Mouse (Mus musculus) hindbrain, embryonic 12.5 days (tissue): ENCODE measurements at regions not wholly inside any gene's neighbourhood (a gene's known extent, or its start where the extent isn't known, plus 50 kb on each side); places are given as distances from the start of the nearest gene placed in this dataset.

Source experiments
- ATAC-seq: fragments of 200-750 bp; cut with Nextera tagmentation; 2 replicates; pipeline ENCODE4 v1.8.0; 2017; ENCODE audit warnings: moderate TSS enrichment; ENCODE audit not compliant: low FRiP score
- H3K27ac ChIP-seq: fragments of 300-500 bp; sonication (generic); 2 replicates; pipeline ENCODE4 v1.5.1; 2016; ENCODE audit warnings: mild to moderate bottlenecking
- H3K27me3 ChIP-seq: fragments of 300-500 bp; sonication (generic); 2 replicates; pipeline ENCODE4 v1.6.1; 2016; ENCODE audit warnings: mild to moderate bottlenecking
- H3K36me3 ChIP-seq: fragments of 300-500 bp; sonication (generic); 2 replicates; pipeline ENCODE4 v1.6.1; 2016; ENCODE audit warnings: mild to moderate bottlenecking
- H3K4me1 ChIP-seq: fragments of 300-500 bp; sonication (generic); 2 replicates; pipeline ENCODE4 v1.6.1; 2016
- H3K4me2 ChIP-seq: fragments of 300-500 bp; sonication (generic); replicated peaks from 2 replicates; pipeline ENCODE4 v1.6.1; 2016; ENCODE audit warnings: mild to moderate bottlenecking
- H3K4me3 ChIP-seq: fragments of 300-500 bp; sonication (generic); 2 replicates; pipeline ENCODE4 v1.5.1; 2016; ENCODE audit warnings: mild to moderate bottlenecking
- H3K9ac ChIP-seq: fragments of 300-500 bp; sonication (generic); 2 replicates; pipeline ENCODE4 v1.6.1; 2016; ENCODE audit warnings: mild to moderate bottlenecking, moderate library complexity
- H3K9me3 ChIP-seq: fragments of 300-500 bp; sonication (generic); replicated peaks from 2 replicates; pipeline ENCODE4 v1.6.1; 2016; ENCODE audit warnings: mild to moderate bottlenecking
- WGBS: fragments of 180-500 bp; shearing (Covaris S2); methylation state at CpG from one replicate; pipeline ENCODE4 v1.1.7; 2016; 5-methylcytosine and 5-hydroxymethylcytosine counted together

DNA sequence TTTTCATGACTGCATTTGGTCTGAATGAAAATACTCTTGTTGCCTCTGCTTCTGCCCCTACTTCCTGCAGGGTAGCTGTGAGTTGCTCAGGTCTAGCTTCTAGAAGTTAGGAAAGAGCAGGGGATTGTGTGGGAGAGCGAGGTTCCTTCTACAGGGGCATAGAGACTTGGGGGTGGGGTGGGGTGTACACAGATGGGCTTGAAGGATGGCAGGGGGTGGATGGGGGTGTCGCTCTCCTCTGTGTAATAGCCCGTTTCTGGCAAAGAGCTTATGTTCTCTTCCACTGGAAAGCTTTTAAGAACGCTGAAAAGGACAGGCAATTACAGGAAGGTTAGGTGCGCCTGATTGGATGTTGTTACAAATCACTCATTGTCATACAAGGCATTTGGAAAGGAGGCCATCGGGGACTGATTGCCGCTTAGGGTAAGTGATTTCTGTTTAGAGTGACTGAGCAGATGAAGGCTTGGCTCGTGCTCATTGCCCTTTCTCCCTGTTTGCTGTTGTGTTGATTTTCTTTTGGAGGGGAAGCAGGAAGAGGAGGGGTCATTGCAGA, 629.3 kb upstream of the Fam160b2 start:
- WGBS: 73% methylated on average over 8 of the region's 8 CpGs
- ATAC-seq: no peak
- no peak overlapping the region for H3K9ac ChIP-seq

DNA sequence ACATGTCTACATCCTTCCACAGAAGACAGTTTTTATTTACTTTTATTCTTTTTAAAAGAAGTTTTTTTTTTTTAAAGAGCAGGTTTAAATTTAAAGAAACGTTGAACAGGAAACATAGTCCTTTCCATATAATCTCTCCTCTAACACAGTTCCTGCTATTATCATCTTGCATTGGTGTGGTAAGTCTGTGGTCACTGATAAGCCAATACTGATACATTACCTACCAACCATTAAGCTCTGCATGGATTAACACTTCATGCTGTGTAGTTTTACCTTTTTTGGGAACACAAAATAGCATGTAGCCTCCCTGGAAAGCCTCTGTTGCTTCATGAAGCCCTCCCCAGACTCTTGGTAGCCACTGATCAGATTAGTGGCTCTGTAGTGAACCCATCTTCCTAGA, 617.4 kb upstream of the Fam160b2 start:
- no peaks in the 10 kb centered on the region for H3K4me1 ChIP-seq
- no peak for ATAC-seq
- H3K36me3 ChIP-seq: no peaks in the 10 kb centered on the region
- H3K4me3 ChIP-seq: no peak overlapping the region
- H3K9me3 ChIP-seq: no peaks in the 10 kb centered on the region
- 79% methylated on average over 1 of the region's 1 CpGs for WGBS
- H3K27ac ChIP-seq: no peak overlapping the region
- H3K9ac ChIP-seq: no peak overlapping the region
- no peaks in the 10 kb centered on the region for H3K27me3 ChIP-seq
- no peak overlapping the region for H3K4me2 ChIP-seq

More for the DNA sequence above, 629.3 kb upstream of the Fam160b2 start:
- no peaks in the 10 kb centered on the region for H3K36me3 ChIP-seq
- no peaks in the 10 kb centered on the region for H3K4me1 ChIP-seq
- no peak overlapping the region for H3K4me3 ChIP-seq
- H3K27me3 ChIP-seq: no peaks in the 10 kb centered on the region
- H3K9me3 ChIP-seq: no peaks in the 10 kb centered on the region
- H3K27ac ChIP-seq: no peak overlapping the region
- no peak overlapping the region for H3K4me2 ChIP-seq

DNA sequence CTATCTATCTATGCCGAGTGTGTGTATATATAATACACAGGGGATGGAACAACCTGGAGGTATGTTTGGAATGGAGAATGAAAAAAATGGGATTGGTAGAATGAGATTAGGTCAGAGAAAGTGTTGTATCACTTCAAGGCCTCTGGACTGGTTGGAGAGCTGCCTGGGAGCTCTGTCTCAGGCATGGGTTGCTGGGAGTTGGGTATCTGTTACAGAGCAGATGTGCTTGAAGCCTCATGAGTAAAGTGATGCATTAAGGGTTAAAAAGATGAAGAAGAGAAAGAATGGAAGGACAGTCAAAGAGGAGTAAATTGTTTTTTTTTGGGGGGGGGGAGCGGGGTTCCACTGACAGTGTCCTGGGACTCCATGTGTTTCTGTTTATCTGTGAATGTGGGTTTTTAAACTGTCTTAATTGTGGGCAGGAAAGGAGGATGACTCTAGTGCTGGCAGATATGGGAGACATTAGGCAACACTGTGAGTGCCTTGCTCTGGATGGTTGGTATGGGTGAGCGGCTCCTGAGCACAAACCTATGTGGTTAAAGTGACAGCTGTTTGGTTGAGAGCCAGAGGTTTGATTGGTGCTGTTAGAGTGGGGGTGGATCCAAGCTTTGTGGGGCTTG, 611.8 kb upstream of the Fam160b2 start:
- H3K4me1 ChIP-seq: no peaks in the 10 kb centered on the region
- H3K9ac ChIP-seq: no peak overlapping the region
- H3K4me2 ChIP-seq: no peak overlapping the region
- no peak overlapping the region for H3K4me3 ChIP-seq
- no peak for ATAC-seq
- H3K27me3 ChIP-seq: no peaks in the 10 kb centered on the region
- no peak overlapping the region for H3K27ac ChIP-seq
- WGBS: 89% methylated on average over 3 of the region's 3 CpGs
- H3K9me3 ChIP-seq: no peaks in the 10 kb centered on the region
- no peaks in the 10 kb centered on the region for H3K36me3 ChIP-seq

DNA sequence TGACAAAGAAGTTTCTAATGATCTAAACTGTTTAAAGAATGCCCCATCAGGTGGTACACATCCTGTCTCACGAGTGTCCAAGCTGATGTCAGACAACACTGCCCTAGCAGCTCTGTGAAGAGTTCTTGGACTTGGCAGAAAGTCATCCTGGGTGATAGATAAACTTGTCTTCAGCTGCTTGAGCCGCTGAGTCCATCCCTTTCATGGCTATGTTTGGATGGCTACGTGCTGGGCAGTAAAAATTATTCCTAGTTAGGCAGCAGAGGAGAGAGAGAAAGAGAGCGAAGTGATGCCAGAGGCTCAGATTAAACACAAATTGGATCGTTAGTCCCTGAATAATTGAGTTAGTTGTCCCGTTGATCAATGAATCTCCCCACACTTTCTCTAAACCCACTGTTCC, 603.8 kb upstream of the Fam160b2 start:
- H3K36me3 ChIP-seq: no peaks in the 10 kb centered on the region
- no peak overlapping the region for H3K4me2 ChIP-seq
- no peaks in the 10 kb centered on the region for H3K9me3 ChIP-seq
- 82% methylated on average over 6 of the region's 6 CpGs for WGBS
- no peak overlapping the region for H3K9ac ChIP-seq
- ATAC-seq: no peak
- H3K4me1 ChIP-seq: no peaks in the 10 kb centered on the region
- H3K27ac ChIP-seq: no peak overlapping the region
- H3K4me3 ChIP-seq: no peak overlapping the region
- no peaks in the 10 kb centered on the region for H3K27me3 ChIP-seq

DNA sequence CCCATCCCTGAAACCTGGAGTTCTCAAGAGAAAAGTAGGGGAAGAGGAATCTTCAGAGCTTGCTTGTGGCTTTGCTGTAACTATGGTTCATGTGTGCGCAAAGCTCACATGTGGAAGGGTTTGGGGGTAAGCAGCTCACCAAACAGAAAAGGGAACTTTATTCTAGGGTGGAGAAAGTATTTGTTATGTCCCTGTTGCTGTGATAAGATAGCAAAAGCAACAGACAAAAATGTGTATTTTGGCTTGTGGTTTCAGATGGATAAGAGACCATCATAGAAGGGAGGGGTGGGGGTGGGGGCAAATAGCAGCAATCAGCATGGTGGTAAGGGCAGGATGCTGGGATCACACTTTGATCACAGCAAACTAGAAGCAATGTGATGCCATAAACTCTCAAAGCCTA, 601.3 kb upstream of the Fam160b2 start:
- Histone ChIP-seq H3K27me3 (no peaks in the 10 kb centered on the region), H3K4me1 (no peaks in the 10 kb centered on the region), H3K9ac (no peak overlapping the region), H3K27ac (no peak overlapping the region), H3K9me3 (no peaks in the 10 kb centered on the region), H3K4me2 (no peak overlapping the region), H3K36me3 (no peaks in the 10 kb centered on the region), H3K4me3 (no peak overlapping the region)
- 98% methylated on average over 1 of the region's 1 CpGs for WGBS
- ATAC-seq: no peak

DNA sequence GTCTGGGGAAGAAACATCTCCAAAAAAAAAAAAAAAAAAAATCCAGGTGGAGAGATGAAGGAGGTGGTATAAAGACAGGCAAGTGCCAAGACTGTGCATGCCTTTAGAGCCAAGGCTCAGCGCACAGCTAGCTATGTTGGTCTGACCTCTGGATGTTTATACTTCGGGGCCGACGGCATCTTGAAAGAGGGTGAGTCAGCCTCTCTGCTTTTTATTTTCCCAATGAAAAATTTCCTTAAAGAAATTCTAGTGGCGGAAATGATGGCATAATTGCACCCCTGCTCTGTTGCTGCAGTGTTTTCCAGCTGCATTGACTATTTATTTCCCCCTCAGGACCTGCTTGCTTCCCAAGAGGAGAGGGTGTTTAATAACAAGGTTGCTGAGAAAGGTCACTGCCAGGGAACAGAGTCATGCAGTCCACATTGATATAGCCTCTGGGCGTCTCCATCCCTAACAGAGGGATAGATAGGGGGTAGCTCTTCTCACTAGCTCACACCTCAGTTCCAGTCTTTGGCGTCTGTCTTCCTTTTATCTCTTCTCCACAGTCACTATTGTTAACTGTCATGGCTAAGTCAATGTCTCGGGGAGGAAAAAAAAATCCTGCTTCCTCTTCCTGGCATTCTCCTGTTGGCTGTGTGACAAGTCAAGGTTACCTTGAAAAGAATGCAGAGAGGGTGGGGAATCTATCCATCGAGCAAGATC, 599.7 kb upstream of the Fam160b2 start:
- no peak overlapping the region for H3K9ac ChIP-seq
- no peak for ATAC-seq

DNA sequence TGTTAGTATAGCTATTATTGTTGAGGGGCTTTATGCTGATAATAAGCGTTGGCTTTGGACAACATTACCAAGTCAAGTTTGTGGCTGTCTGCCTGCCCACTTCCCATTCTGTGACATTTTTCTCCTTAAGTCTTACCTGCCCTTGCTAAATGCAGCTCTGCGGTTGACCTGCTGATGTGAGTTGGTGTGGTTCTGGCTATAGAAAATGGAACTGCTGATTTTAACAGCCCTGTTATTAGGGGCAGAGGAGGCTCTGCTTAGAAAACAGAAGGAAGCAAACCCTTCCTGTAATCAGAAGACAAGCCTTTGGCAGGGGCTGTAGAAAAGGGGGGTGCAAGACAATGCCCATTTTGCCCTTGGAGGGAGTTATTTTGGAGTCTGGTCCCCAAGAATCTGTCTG, 594.6 kb upstream of the Fam160b2 start:
- H3K4me2 ChIP-seq: no peak overlapping the region
- 95% methylated on average over 2 of the region's 2 CpGs for WGBS
- no peaks in the 10 kb centered on the region for H3K36me3 ChIP-seq
- no peak overlapping the region for H3K9ac ChIP-seq
- no peaks in the 10 kb centered on the region for H3K27me3 ChIP-seq
- ATAC-seq: no peak
- H3K4me3 ChIP-seq: no peak overlapping the region
- H3K9me3 ChIP-seq: no peaks in the 10 kb centered on the region
- H3K4me1 ChIP-seq: no peaks in the 10 kb centered on the region
- no peak overlapping the region for H3K27ac ChIP-seq

More for the DNA sequence above, 599.7 kb upstream of the Fam160b2 start:
- no peak overlapping the region for H3K4me2 ChIP-seq
- no peak overlapping the region for H3K4me3 ChIP-seq
- no peaks in the 10 kb centered on the region for H3K36me3 ChIP-seq
- WGBS: 70% methylated on average over 9 of the region's 9 CpGs
- H3K27me3 ChIP-seq: no peaks in the 10 kb centered on the region
- no peaks in the 10 kb centered on the region for H3K9me3 ChIP-seq
- H3K4me1 ChIP-seq: no peaks in the 10 kb centered on the region
- no peak overlapping the region for H3K27ac ChIP-seq

DNA sequence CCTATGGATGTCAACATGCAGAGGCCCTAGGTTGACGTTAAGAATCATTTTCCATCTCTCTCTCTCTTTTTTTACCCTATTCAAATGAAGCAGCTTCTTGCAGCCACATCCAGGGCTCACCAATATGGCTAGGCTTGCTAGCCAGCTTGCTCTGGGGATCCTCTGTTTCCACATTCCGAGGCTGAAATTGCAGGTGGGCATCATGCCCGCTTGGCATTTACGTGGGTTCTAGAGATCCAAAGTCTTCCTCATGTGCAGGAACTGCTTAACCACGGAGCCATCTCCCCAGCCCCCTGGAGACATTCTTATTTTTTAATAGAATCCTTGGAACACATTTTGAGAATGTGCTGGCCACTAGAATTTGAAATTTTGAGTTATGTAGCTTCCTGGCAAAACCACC, 592.9 kb upstream of the Fam160b2 start:
- no peak overlapping the region for H3K4me3 ChIP-seq
- ATAC-seq: no peak
- 90% methylated on average over 5 of the region's 5 CpGs for WGBS
- no peak overlapping the region for H3K9ac ChIP-seq
- no peak overlapping the region for H3K4me2 ChIP-seq
- H3K27ac ChIP-seq: no peak overlapping the region
- H3K36me3 ChIP-seq: no peaks in the 10 kb centered on the region
- H3K9me3 ChIP-seq: no peaks in the 10 kb centered on the region
- no peaks in the 10 kb centered on the region for H3K4me1 ChIP-seq
- no peaks in the 10 kb centered on the region for H3K27me3 ChIP-seq

DNA sequence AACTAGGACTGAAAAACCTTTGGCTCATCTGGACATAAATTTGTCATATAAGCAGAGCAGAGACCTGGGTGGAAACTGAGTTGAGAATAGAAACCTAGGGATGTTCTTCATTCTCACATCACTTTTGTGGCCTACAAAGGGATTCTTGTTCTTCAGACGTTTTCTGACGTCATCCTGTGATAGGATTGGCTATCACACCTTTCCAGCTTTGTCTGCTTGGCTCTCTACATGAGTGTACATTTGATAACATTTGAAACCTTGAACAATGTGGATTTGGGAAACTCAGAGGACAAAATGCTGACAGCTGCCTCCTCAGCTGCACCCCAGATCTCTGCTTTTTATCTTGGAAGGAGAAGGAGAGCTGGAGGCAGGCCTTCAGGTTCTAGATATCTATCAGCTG, 589.7 kb upstream of the Fam160b2 start:
- Histone ChIP-seq H3K36me3 (no peaks in the 10 kb centered on the region), H3K27ac (no peak overlapping the region), H3K9me3 (no peaks in the 10 kb centered on the region), H3K27me3 (no peaks in the 10 kb centered on the region), H3K9ac (no peak overlapping the region), H3K4me2 (no peak overlapping the region), H3K4me1 (no peaks in the 10 kb centered on the region), H3K4me3 (no peak overlapping the region)
- no peak for ATAC-seq
- WGBS: 84% methylated on average over 2 of the region's 2 CpGs

DNA sequence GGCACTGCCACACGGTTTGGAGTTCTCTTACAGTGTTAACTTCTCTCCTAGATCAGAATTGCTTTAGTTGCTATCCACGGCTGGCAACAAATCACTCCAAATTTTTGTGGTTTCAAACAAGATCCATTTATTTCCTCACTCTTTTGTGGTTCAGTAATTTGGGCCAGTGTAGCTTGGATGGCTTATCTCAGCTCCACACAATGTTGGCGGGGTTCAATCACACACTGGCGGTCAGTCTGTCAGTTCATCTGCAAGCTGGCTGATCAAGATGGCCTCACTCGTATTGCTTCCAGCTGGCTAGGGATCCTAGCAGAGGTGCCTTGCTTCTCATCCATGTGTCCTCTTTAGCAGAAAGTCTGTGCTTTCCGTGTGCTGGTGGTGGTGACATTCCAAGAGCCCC, 577.7 kb upstream of the Fam160b2 start:
- Histone ChIP-seq H3K9ac (no peak overlapping the region), H3K36me3 (no peaks in the 10 kb centered on the region), H3K27me3 (no peaks in the 10 kb centered on the region), H3K4me1 (no peaks in the 10 kb centered on the region), H3K4me2 (no peak overlapping the region), H3K9me3 (no peaks in the 10 kb centered on the region), H3K27ac (no peak overlapping the region), H3K4me3 (no peak overlapping the region)
- ATAC-seq: no peak
- WGBS: 89% methylated on average over 6 of the region's 6 CpGs

DNA sequence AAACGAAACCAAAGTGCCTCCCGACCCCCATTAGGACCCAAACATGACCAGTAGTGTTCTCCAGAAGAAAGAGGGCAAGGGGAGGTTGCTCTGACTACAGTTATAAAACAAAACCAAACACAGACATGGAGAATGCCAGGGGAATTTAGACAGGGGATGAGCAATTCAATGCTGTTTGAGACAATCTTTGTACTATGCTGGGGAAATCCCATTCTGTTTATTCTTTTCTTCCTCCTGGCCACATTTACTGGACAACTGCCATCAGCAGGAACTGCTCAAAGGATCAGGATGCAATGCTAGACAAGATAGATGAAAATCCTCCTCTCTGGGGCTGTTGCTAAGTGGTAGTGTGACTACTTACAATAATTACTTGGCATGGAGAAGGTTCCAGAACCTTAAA, 574.5 kb upstream of the Fam160b2 start:
- H3K4me3 ChIP-seq: no peak overlapping the region
- ATAC-seq: no peak
- no peaks in the 10 kb centered on the region for H3K4me1 ChIP-seq
- no peak overlapping the region for H3K27ac ChIP-seq
- 82% methylated on average over 2 of the region's 2 CpGs for WGBS
- no peak overlapping the region for H3K9ac ChIP-seq
- no peaks in the 10 kb centered on the region for H3K9me3 ChIP-seq
- H3K4me2 ChIP-seq: no peak overlapping the region
- no peaks in the 10 kb centered on the region for H3K27me3 ChIP-seq
- H3K36me3 ChIP-seq: no peaks in the 10 kb centered on the region

DNA sequence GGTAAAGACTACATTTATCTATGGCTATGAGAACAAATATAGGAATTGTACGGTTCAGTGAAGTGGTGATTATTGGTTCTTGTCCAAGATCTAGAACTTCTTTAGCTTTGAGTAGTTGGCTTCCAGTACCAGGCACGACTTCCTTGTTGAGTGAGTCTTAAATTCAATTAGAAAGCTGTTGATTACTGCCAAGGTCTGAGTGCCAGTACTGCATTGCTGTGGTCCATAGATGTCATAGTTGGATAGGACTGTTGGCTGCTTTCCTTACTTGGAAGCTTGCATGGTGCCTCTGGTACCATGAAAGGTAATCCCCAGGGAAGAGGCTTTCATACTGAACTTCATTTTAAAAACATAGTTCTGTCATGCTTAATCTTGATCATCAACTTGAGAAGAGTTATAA, 559.9 kb upstream of the Fam160b2 start:
- Histone ChIP-seq H3K27me3 (no peaks in the 10 kb centered on the region), H3K4me1 (no peaks in the 10 kb centered on the region), H3K9me3 (no peaks in the 10 kb centered on the region), H3K4me2 (no peak overlapping the region), H3K36me3 (no peaks in the 10 kb centered on the region), H3K9ac (no peak overlapping the region), H3K4me3 (no peak overlapping the region), H3K27ac (no peak overlapping the region)
- ATAC-seq: no peak
- 88% methylated on average over 2 of the region's 2 CpGs for WGBS

DNA sequence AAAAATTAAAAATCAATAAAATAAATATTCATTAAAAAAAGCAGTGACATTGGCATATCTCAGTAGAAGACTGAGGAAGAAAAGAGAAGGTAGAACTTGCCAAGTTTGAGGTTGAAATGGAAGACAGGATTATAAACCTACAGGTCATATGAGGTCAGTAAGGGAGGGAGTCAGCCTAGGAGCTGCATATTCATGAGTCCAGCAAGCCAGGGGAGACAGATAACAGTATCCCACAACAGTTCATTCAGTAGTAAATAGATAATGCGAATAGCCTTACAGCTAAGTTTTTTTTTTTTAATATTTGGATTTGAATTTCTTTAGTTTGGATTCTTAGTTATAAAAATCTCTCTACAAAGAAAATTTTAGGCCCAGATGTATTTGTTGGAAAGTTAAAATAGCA, 542.8 kb upstream of the Fam160b2 start:
- 97% methylated on average over 1 of the region's 1 CpGs for WGBS
- no peak overlapping the region for H3K4me3 ChIP-seq
- H3K27ac ChIP-seq: no peak overlapping the region
- H3K36me3 ChIP-seq: no peaks in the 10 kb centered on the region
- H3K9me3 ChIP-seq: 0 out of 2 replicates have a peak, but pooled peaks cover 2% of the 10 kb centered on the region
- no peak for ATAC-seq
- no peak overlapping the region for H3K9ac ChIP-seq
- no peak overlapping the region for H3K4me2 ChIP-seq
- H3K4me1 ChIP-seq: no peaks in the 10 kb centered on the region
- no peaks in the 10 kb centered on the region for H3K27me3 ChIP-seq
